Mouse (Mus musculus) myocyte (in vitro differentiated cells): ENCODE results near the gene Rcn2. TPM values are rescaled to one million over a fixed set of nuclear protein-coding genes. Genes with fewer than 3 reads are reported as not detected.
A peak's percentile ranks its signal among the peaks of the same experiment; 100 is the strongest.

Experiments used
- H3K27me3 ChIP-seq: one replicate; pipeline ENCODE4 v1.6.1; 2011; ENCODE audit not compliant: control insufficient read depth, insufficient read depth, insufficient read length
- H3K36me3 ChIP-seq: one replicate; pipeline ENCODE4 v1.6.1; 2011; ENCODE audit not compliant: control insufficient read depth, insufficient read depth
- H3K4me2 ChIP-seq: one replicate; pipeline ENCODE4 v1.6.1; 2011; ENCODE audit warnings: low read depth, control low read depth
- H3K4me3 ChIP-seq: one replicate; pipeline ENCODE4 v1.5.1; 2011; ENCODE audit warnings: mild to moderate bottlenecking, control low read depth, moderate library complexity
- H3K79me2 ChIP-seq: one replicate; pipeline ENCODE4 v1.6.1; 2011; ENCODE audit not compliant: control insufficient read depth, insufficient read depth
- H3ac ChIP-seq: one replicate; pipeline ENCODE4 v1.6.1; 2011; ENCODE audit not compliant: control insufficient read depth, insufficient read length
- CEBPB ChIP-seq: IDR thresholded peaks from 2 replicates; pipeline ENCODE4 v1.6.1; 2011; ENCODE audit warnings: mild to moderate bottlenecking, moderate library complexity; ENCODE audit not compliant: poor library complexity, insufficient read depth, severe bottlenecking
- E2F4 ChIP-seq: IDR thresholded peaks from one replicate; pipeline ENCODE4 v1.6.1; 2011; ENCODE audit warnings: mild to moderate bottlenecking, control low read depth, moderate library complexity; ENCODE audit not compliant: insufficient read depth
- MAX ChIP-seq: IDR thresholded peaks from one replicate; pipeline ENCODE4 v1.6.1; 2011; ENCODE audit warnings: low read depth, mild to moderate bottlenecking, control low read depth
- MYOD1 ChIP-seq, 3 experiments: IDR thresholded peaks; one replicate each; pipeline ENCODE4 v1.6.1; 2011; ENCODE audit warnings: control low read depth in 2 of 3, low read depth in 2 of 3, mild to moderate bottlenecking in 2 of 3, moderate library complexity in 1 of 3; ENCODE audit not compliant: insufficient read length in 2 of 3, control insufficient read depth in 1 of 3
- MYOG ChIP-seq, 3 experiments: IDR thresholded peaks; one replicate each; pipeline ENCODE4 v1.6.1; 2011; ENCODE audit warnings: control low read depth in 2 of 3, low read depth in 2 of 3, mild to moderate bottlenecking in 2 of 3; ENCODE audit not compliant: insufficient read length in 2 of 3, control insufficient read depth in 1 of 3, insufficient read depth in 1 of 3
- POLR2A ChIP-seq: IDR thresholded peaks from one replicate; pipeline ENCODE4 v1.6.1; 2011; ENCODE audit warnings: low read depth, mild to moderate bottlenecking, control low read depth, moderate library complexity; ENCODE audit not compliant: insufficient read length
- POLR2AphosphoS2 ChIP-seq: IDR thresholded peaks from one replicate; pipeline ENCODE4 v1.6.1; 2011; ENCODE audit warnings: low read depth, control low read depth; ENCODE audit not compliant: insufficient read length
- REST ChIP-seq: IDR thresholded peaks from one replicate; pipeline ENCODE4 v1.6.1; 2011; ENCODE audit warnings: mild to moderate bottlenecking, control low read depth, moderate library complexity; ENCODE audit not compliant: insufficient read depth, insufficient read length
- SRF ChIP-seq: IDR thresholded peaks from one replicate; pipeline ENCODE4 v1.6.1; 2011; ENCODE audit warnings: low read depth; ENCODE audit not compliant: control insufficient read depth, insufficient read length
- TCF12 ChIP-seq: IDR thresholded peaks from one replicate; pipeline ENCODE4 v1.6.1; 2011; ENCODE audit warnings: mild to moderate bottlenecking, control low read depth; ENCODE audit not compliant: poor library complexity, insufficient read depth, severe bottlenecking
- TCF3 ChIP-seq: IDR thresholded peaks from one replicate; pipeline ENCODE4 v1.6.1; 2011; ENCODE audit warnings: low read depth, control low read depth; ENCODE audit not compliant: insufficient read length
- USF1 ChIP-seq: IDR thresholded peaks from one replicate; pipeline ENCODE4 v1.6.1; 2011; ENCODE audit warnings: low read depth, mild to moderate bottlenecking, control low read depth, moderate library complexity
- polyA plus RNA-seq: library from polyadenylated mRNA; unstranded; fragments of >200 nt; fragmentation: generic; extraction: Trizol; gene quantifications from one replicate; pipeline ENCODE4 v1.2.1, GENCODE M21; 2012; ENCODE audit warnings: missing spikeins

Gene Rcn2
- polyA plus RNA-seq, 1 experiment = 36.8 TPM

- Histone ChIP-seq H3K36me3 (no peaks in the 10 kb centered on the region), H3K4me3 (no peak overlapping the region), H3ac (no peak overlapping the region), H3K4me2 (no peak overlapping the region), H3K79me2 (no peaks in the 10 kb centered on the region), H3K27me3 (no peaks in the 10 kb centered on the region)
- TF ChIP-seq REST (no peak), USF1 (no peak), MYOG (IDR thresholded peaks at IDR 0.05; ENCODE audit: control insufficient read depth in 1 of 3, insufficient read depth in 1 of 3, insufficient read length in 2 of 3, low read depth in 2 of 3) (no peak), POLR2AphosphoS2 (no peak), TCF12 (no peak), MAX (no peak), CEBPB (no peak), MYOD1 (IDR thresholded peaks at IDR 0.05; ENCODE audit: control insufficient read depth in 1 of 3, insufficient read length in 2 of 3, low read depth in 2 of 3) (no peak), POLR2A (no peak), TCF3 (no peak), SRF (no peak)
Observed at GRCm38 (mm10) chr9:56032219-56032618, 9.4 kb upstream of the Rcn2 start.

- Histone ChIP-seq H3ac (peak overlapping the region; percentile 35), H3K4me2 (peak overlapping the region; percentile 91), H3K27me3 (no peaks in the 10 kb centered on the region), H3K4me3 (peak overlapping the region; percentile 62), H3K79me2 (peaks cover 13% of the 10 kb centered on the region), H3K36me3 (peaks cover 8% of the 10 kb centered on the region)
- TF ChIP-seq REST (no peak), TCF3 (no peak), MYOD1 (IDR thresholded peaks at IDR 0.05; ENCODE audit: control insufficient read depth in 1 of 3, insufficient read length in 2 of 3, low read depth in 2 of 3) (no peak), CEBPB (no peak), TCF12 (no peak)
Observed at GRCm38 (mm10) chr9:56042181-56042621, 556 bp downstream of the Rcn2 start.

GRCm38 (mm10) chr9:56053796-56054195 is 12.2 kb downstream of the Rcn2 start:
- TF ChIP-seq MYOG (IDR thresholded peaks at IDR 0.05; ENCODE audit: control insufficient read depth in 1 of 3, insufficient read depth in 1 of 3, insufficient read length in 2 of 3, low read depth in 2 of 3) (no peak), TCF12 (no peak), POLR2AphosphoS2 (no peak), REST (no peak), SRF (no peak), MAX (no peak), TCF3 (no peak), USF1 (no peak), CEBPB (no peak), MYOD1 (IDR thresholded peaks at IDR 0.05; ENCODE audit: control insufficient read depth in 1 of 3, insufficient read length in 2 of 3, low read depth in 2 of 3) (no peak)
- Histone ChIP-seq H3K36me3 (peaks cover 39% of the 10 kb centered on the region), H3K27me3 (no peaks in the 10 kb centered on the region), H3K4me3 (no peak overlapping the region), H3K4me2 (no peak overlapping the region), H3K79me2 (no peaks in the 10 kb centered on the region), H3ac (no peak overlapping the region)

- no peak for TF ChIP-seq REST
- TF ChIP-seq POLR2A = no peak
- TF ChIP-seq USF1 = no peak
- TF ChIP-seq MYOD1 (IDR thresholded peaks at IDR 0.05; ENCODE audit: control insufficient read depth in 1 of 3, insufficient read length in 2 of 3, low read depth in 2 of 3) = no peak
- no peak for TF ChIP-seq MAX
- no peak for TF ChIP-seq TCF3
- no peak for TF ChIP-seq POLR2AphosphoS2
- TF ChIP-seq E2F4 = no peak
- no peak for TF ChIP-seq SRF
- no peak for TF ChIP-seq TCF12
- Histone ChIP-seq H3K36me3 (peaks cover 57% of the 10 kb centered on the region), H3K27me3 (no peaks in the 10 kb centered on the region), H3K4me3 (no peak overlapping the region), H3K4me2 (no peak overlapping the region), H3ac (no peak overlapping the region), H3K79me2 (no peaks in the 10 kb centered on the region)
Observed at GRCm38 (mm10) chr9:56056147-56056546, 14.5 kb downstream of the Rcn2 start.

- H3K27me3 ChIP-seq = no peaks in the 10 kb centered on the region
- H3K4me2 ChIP-seq = no peak overlapping the region
- peaks cover 34% of the 10 kb centered on the region for H3K36me3 ChIP-seq
- TF ChIP-seq POLR2AphosphoS2 (no peak), TCF12 (no peak), CEBPB (no peak), MAX (no peak), TCF3 (no peak), E2F4 (no peak), REST (no peak), MYOG (IDR thresholded peaks at IDR 0.05; ENCODE audit: control insufficient read depth in 1 of 3, insufficient read depth in 1 of 3, insufficient read length in 2 of 3, low read depth in 2 of 3) (no peak), MYOD1 (IDR thresholded peaks at IDR 0.05; ENCODE audit: control insufficient read depth in 1 of 3, insufficient read length in 2 of 3, low read depth in 2 of 3) (no peak), POLR2A (no peak), SRF (no peak), USF1 (no peak)
- no peaks in the 10 kb centered on the region for H3K79me2 ChIP-seq
- no peak overlapping the region for H3ac ChIP-seq
- H3K4me3 ChIP-seq = no peak overlapping the region
Observed at GRCm38 (mm10) chr9:56062336-56062735, 20.7 kb downstream of the Rcn2 start.
